Mouse (Mus musculus) liver, embryonic 13.5 days (tissue): ENCODE results near the gene Scn3b. TPM values are rescaled to one million over a fixed set of nuclear protein-coding genes. Genes with fewer than 3 reads are reported as not detected.

Source experiments
- ATAC-seq: fragments of 200-750 bp; cut with Nextera tagmentation; 2 replicates; pipeline ENCODE4 v1.8.0; 2017; ENCODE audit warnings: low read depth, mild to moderate bottlenecking, moderate number of reproducible peaks, moderate library complexity
- DNase-seq: peaks from one replicate; pipeline ENCODE4 v3.0.0; 2022
- H3K27ac ChIP-seq: fragments of 300-500 bp; sonication (generic); 2 replicates; pipeline ENCODE4 v1.5.1; 2015; ENCODE audit warnings: moderate library complexity, mild to moderate bottlenecking, inconsistent platforms
- H3K27me3 ChIP-seq: fragments of 300-500 bp; sonication (generic); 2 replicates; pipeline ENCODE4 v1.6.1; 2015; ENCODE audit warnings: mild to moderate bottlenecking, inconsistent platforms
- H3K36me3 ChIP-seq: fragments of 300-500 bp; sonication (generic); 2 replicates; pipeline ENCODE4 v1.6.1; 2015; ENCODE audit warnings: mild to moderate bottlenecking, inconsistent platforms
- H3K4me1 ChIP-seq: fragments of 300-500 bp; sonication (generic); replicated peaks from 2 replicates; pipeline ENCODE4 v1.6.1; 2015; ENCODE audit warnings: inconsistent platforms
- H3K4me2 ChIP-seq: fragments of 300-500 bp; sonication (generic); 2 replicates; pipeline ENCODE4 v1.6.1; 2015; ENCODE audit warnings: inconsistent platforms, mild to moderate bottlenecking, moderate library complexity
- H3K4me3 ChIP-seq: fragments of 300-500 bp; sonication (generic); replicated peaks from 2 replicates; pipeline ENCODE4 v1.5.1; 2015; ENCODE audit warnings: mild to moderate bottlenecking, inconsistent platforms
- H3K9ac ChIP-seq: fragments of 300-500 bp; sonication (generic); 2 replicates; pipeline ENCODE4 v1.6.1; 2015; ENCODE audit warnings: mild to moderate bottlenecking, inconsistent platforms
- H3K9me3 ChIP-seq: fragments of 300-500 bp; sonication (generic); replicated peaks from 2 replicates; pipeline ENCODE4 v1.6.1; 2016; ENCODE audit warnings: inconsistent platforms
- WGBS: fragments of 180-500 bp; shearing (Covaris S2); methylation state at CpG from one replicate; pipeline ENCODE4 v1.1.7; 2015; ENCODE audit not compliant: insufficient replicate concordance; 5-methylcytosine and 5-hydroxymethylcytosine counted together
- polyA plus RNA-seq: library from polyadenylated mRNA; unstranded; fragments of >200 nt; fragmentation: Nextera tagmentation; extraction: Ambion mirVana; gene quantifications from 2 replicates; pipeline ENCODE4 v1.2.1, GENCODE M21; 2015

Scn3b gene
- polyA plus RNA-seq, 1 experiment from 2014 or later: 0.30 TPM

DNA sequence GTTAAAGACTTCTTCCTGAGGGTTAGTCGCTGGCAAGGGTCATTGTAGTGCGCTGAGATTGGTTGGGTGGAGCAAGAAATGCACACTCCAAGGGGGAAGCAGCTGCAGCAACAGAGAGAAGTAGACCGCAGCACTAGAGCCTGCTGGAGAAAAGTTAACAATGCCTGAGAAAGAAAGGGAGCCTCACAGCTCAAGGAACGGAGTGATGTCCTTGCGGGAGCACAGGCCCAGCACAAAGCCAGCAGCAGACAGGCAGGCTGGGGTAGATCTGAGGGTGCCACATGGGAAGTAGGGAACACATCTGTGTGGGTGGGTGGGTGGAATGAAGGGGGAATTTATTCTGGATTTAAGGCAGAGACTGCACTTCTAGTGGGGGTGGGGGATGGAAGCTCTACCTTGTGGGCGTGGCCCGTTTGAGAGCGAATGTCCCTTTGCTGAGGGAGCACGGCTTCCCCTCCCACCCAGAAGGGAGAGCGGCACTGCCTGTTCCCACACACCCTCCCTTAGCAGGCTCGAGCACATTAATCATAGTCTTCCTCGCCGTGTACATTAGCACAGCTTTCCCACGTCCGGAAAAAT is 27.7 kb upstream of the Scn3b start:
- peaks cover 20% of the 10 kb centered on the region for H3K27me3 ChIP-seq
- H3K4me2 ChIP-seq: peak overlapping the region; percentile 59
- no peaks in the 10 kb centered on the region for H3K4me1 ChIP-seq
- no peak for ATAC-seq
- no peak for DNase-seq
- no peaks in the 10 kb centered on the region for H3K9me3 ChIP-seq
- H3K9ac ChIP-seq: no peak overlapping the region
- WGBS: 2% methylated on average over 15 of the region's 15 CpGs
- no peak overlapping the region for H3K27ac ChIP-seq
- peak overlapping the region; percentile 33 for H3K4me3 ChIP-seq
- H3K36me3 ChIP-seq: no peaks in the 10 kb centered on the region

DNA sequence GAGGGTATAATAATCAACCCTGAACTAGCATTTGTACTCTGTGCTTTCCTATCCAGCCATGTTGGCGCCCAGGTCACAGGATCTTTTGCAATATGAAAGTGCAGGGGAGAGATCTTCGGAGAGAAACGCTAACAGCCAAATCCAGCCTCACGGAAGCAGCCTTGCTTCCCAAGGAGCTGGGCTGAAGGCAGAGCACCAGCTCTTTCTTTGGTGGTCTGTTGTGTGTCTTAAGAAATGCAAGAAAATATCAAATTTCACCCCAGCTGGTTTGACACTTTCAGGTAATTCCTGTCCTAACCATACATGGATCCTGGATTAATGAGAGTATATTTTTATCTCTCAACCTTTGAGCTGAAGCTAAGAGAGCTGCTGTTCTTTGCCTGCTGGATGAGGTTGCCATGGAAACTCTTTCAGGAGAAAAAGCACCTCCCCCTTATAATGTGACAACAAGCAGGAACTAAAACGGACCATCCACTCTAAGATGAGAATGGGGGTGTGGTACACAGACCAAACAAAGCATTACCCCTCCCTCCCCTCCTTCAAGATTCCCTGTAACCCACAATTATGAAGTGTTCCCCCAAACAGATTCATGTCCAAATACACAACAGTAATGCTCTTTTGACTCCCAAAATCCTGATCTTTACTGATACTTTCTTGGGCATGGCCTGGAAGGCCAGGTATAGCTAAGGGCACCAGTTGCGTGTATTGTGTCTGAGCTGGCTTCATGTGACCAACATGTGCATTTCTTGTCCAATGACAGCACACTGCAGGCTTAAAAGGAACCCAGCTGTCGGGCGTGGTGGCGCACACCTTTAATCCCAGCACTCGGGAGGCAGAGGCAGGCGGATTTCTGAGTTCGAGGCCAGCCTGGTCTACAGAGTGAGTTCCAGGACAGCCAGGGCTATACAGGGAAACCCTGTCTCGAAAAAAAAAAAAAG is 26.8 kb upstream of the Scn3b start:
- no peak overlapping the region for H3K27ac ChIP-seq
- 45% methylated on average over 13 of the region's 13 CpGs for WGBS
- ATAC-seq (no peak), DNase-seq (no peak)
- no peaks in the 10 kb centered on the region for H3K9me3 ChIP-seq
- no peak overlapping the region for H3K9ac ChIP-seq
- H3K4me3 ChIP-seq: peak overlapping the region; percentile 33
- H3K4me1 ChIP-seq: no peaks in the 10 kb centered on the region
- H3K36me3 ChIP-seq: no peaks in the 10 kb centered on the region
- peaks cover 20% of the 10 kb centered on the region for H3K27me3 ChIP-seq
- H3K4me2 ChIP-seq: peak overlapping the region; percentile 59

DNA sequence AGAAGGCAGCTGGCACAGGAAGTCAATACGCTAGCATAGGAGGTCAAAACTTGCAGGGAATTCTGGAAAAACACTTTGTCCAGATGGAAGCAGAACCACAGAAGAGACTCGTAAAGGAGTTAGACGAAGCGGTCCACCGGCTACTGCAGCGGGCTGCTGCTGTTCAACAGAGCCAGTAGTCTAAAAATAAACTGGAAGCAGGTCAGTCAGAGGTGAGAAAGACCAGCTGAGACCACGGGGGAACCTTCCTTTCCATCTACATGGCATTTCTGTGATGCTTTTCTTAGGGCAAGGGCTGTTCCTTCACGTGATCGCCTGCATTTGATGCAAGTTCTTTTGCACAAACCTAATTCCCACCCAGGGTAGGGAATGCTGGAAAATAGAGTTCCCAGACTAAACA is 23.6 kb upstream of the Scn3b start:
- Histone ChIP-seq H3K27me3 (peaks cover 12% of the 10 kb centered on the region), H3K4me1 (no peaks in the 10 kb centered on the region), H3K9me3 (0 out of 2 replicates have a peak, but pooled peaks cover 5% of the 10 kb centered on the region), H3K27ac (no peak overlapping the region), H3K4me2 (no peak overlapping the region), H3K9ac (no peak overlapping the region), H3K36me3 (no peaks in the 10 kb centered on the region), H3K4me3 (no peak overlapping the region)
- WGBS: 62% methylated on average over 9 of the region's 9 CpGs
- no peak for ATAC-seq
- no peak for DNase-seq

DNA sequence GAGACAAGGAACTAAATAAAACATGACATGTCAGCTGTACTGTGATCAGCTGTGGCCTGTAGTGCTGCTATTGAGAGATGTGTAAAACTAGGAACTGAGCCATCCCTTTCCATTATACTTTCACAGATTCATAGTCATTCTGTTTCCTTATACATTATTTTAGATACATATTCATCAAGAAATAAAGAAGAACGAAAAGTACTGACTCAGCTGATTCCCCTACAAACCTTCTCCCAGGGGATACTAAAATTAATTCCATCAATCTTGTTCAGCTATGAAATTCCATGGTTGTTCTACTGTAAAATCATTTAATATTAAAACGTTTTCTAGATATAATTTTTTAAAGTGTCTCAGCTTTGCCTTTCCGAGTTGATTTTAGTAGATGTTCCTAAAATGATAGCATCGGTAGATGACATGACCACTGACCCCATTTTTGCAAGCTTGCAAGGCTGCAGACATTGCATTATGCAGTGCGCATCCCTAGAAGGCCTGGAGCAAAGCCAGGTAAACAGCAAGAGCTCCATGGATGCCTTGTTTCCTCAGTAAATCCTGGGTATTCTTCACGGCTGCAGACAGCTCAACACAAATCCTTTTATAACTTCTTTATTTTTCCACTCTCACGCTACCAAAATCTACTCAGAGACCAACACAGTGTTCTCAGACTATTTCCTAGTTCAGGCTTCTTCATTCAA is 22.9 kb upstream of the Scn3b start:
- H3K4me1 ChIP-seq: no peaks in the 10 kb centered on the region
- whole genome bisulfite sequencing: 70% methylated on average over 7 of the region's 7 CpGs
- no peak overlapping the region for H3K27ac ChIP-seq

DNA sequence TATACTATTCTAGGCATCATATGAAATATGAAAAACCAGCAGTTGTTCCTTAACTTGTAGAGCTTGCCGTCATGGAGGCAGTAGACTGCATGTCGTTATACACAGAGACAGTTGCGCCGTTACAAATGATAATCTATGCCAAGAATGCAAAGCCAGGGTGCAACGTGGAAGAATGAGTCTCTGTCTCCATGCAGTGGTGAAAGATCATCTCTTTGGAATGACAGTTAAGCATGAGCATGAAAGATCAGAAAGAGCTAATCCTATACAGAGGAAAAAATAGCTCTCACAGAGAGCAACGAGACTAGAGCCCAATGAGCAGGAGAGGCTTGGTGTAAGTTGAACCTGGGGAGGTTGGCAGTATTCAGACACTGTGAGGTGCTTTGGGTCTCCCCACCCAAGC is 22.3 kb upstream of the Scn3b start:
- Histone ChIP-seq H3K4me1 (no peaks in the 10 kb centered on the region), H3K9me3 (0 out of 2 replicates have a peak, but pooled peaks cover 5% of the 10 kb centered on the region), H3K27me3 (no peaks in the 10 kb centered on the region), H3K9ac (no peak overlapping the region), H3K36me3 (no peaks in the 10 kb centered on the region), H3K4me3 (no peak overlapping the region), H3K27ac (no peak overlapping the region), H3K4me2 (no peak overlapping the region)
- DNase-seq (no peak), ATAC-seq (no peak)
- 75% methylated on average over 6 of the region's 6 CpGs for WGBS

More for the DNA sequence above, 22.9 kb upstream of the Scn3b start:
- H3K9me3 ChIP-seq: 0 out of 2 replicates have a peak, but pooled peaks cover 5% of the 10 kb centered on the region
- ATAC-seq (no peak), DNase-seq (no peak)
- H3K36me3 ChIP-seq: no peaks in the 10 kb centered on the region
- H3K9ac ChIP-seq: no peak overlapping the region
- H3K27me3 ChIP-seq: peaks cover 5% of the 10 kb centered on the region
- no peak overlapping the region for H3K4me2 ChIP-seq
- H3K4me3 ChIP-seq: no peak overlapping the region

DNA sequence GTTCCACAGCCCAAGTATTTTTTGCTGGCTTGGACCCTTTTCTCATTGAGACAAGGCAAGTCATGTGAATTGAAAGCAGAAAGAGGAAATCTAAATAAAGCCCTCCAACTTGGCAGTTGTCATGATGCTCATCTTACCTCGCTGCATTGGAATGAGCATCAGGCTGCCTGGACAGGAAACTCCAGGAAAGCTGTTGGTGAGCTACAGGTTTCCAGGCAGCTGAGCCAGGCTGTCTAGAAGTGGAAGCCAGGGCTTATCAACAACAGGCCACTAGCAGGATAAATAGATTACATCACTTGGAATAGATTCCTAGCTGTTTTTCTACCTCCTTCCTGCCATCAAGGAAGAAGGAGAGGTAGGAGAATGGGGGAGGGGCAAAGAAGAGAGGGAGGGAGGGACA is 19.9 kb upstream of the Scn3b start:
- no peak for ATAC-seq
- Histone ChIP-seq H3K9me3 (0 out of 2 replicates have a peak, but pooled peaks cover 5% of the 10 kb centered on the region), H3K27ac (no peak overlapping the region), H3K4me1 (no peaks in the 10 kb centered on the region), H3K36me3 (no peaks in the 10 kb centered on the region), H3K27me3 (no peaks in the 10 kb centered on the region), H3K9ac (no peak overlapping the region), H3K4me2 (no peak overlapping the region), H3K4me3 (no peak overlapping the region)
- 27% methylated on average over 1 of the region's 1 CpGs for whole genome bisulfite sequencing
- no peak for DNase-seq

DNA sequence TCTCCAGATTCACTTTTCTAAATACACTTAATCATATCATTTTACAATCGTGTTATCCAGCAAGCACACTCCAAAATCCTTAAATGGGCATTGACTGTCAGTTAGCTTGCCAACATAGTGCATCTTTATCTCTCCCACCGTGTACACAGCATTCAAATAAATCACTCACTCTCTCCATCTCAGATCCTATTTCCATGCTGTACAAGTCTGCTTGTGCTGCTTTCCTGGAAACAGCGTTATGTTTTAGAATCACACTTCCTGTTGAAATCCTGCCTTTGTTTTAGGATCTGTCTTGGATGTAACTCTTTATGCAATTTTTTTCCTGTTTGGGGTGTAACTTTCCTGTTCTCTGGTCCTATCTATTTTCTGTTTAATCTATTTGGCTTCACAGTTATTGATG is 16.6 kb upstream of the Scn3b start:
- Histone ChIP-seq H3K27me3 (no peaks in the 10 kb centered on the region), H3K4me1 (no peaks in the 10 kb centered on the region), H3K27ac (no peak overlapping the region), H3K4me2 (no peak overlapping the region), H3K36me3 (no peaks in the 10 kb centered on the region), H3K9me3 (0 out of 2 replicates have a peak, but pooled peaks cover 5% of the 10 kb centered on the region), H3K9ac (no peak overlapping the region), H3K4me3 (no peak overlapping the region)
- ATAC-seq (no peak), DNase-seq (no peak)
- 28% methylated on average over 3 of the region's 3 CpGs for WGBS

DNA sequence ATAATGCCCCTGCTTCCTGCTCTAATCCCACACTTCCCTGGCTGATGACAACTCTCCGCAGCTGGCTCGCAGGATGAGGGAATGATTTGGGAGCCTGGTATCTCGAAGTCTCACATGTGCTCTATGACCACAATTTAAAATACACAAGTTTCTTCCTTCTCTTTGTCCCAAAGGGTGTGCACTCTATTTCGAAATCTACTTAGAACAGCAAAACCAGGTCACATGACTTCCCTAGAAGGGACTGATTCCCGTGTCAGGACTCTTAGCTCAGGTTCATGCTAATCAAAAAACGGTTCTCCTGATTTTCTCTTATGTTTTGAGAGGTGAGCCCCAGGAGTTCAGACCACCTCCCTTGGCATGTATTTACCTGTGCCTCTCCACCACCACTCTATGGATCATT is 5.1 kb upstream of the Scn3b start:
- peaks cover 11% of the 10 kb centered on the region for H3K27me3 ChIP-seq
- WGBS: 24% methylated on average over 6 of the region's 6 CpGs
- H3K27ac ChIP-seq: no peak overlapping the region
- H3K9ac ChIP-seq: no peak overlapping the region
- DNase-seq (no peak), ATAC-seq (no peak)
- no peaks in the 10 kb centered on the region for H3K4me1 ChIP-seq
- no peak overlapping the region for H3K4me3 ChIP-seq
- H3K4me2 ChIP-seq: no peak overlapping the region
- no peaks in the 10 kb centered on the region for H3K36me3 ChIP-seq
- no peaks in the 10 kb centered on the region for H3K9me3 ChIP-seq

DNA sequence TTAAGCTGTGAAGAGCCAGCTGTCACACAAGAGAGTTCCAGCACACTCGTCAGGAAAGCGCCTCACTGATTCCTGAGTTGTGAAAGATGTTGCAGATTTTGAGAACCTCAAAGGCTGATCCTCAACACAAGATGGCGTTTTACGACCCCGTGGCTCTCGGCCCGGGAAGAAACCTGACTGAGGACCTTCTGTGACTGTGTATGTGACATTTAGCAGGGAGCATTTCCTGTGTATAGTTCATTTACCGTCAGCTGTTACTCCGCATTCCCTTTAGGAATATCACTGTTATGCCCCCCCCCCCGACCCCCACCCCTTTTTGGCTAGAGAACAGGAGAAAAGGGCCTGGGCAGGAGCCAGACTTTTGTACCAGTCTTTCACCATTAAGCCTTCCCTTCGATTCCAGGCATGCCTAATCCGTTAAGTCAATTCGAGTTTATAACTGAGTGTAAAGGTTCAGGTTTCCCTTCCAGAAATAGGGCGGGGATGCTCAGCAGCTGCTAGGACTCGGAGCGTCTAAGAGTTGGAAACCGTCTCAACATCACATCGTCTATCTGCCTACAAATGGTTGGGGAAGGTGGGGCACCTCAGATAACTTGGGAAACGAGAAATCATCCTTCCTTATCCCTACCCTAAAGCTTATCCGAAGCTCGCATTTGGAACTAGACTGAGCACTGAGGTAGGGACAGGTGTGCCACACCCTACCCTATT is 823 bp upstream of the Scn3b start:
- H3K9me3 ChIP-seq: no peaks in the 10 kb centered on the region
- H3K4me1 ChIP-seq: peaks cover 3% of the 10 kb centered on the region; the same call in 1 of the 2 replicates
- no peak for DNase-seq
- peaks cover 23% of the 10 kb centered on the region for H3K27me3 ChIP-seq
- H3K4me2 ChIP-seq: no peak overlapping the region; the same call in 1 of the 2 replicates
- ATAC-seq: no peak
- WGBS: 21% methylated on average over 20 of the region's 21 CpGs
- H3K9ac ChIP-seq: no peak overlapping the region
- H3K36me3 ChIP-seq: no peaks in the 10 kb centered on the region
- no peak overlapping the region for H3K4me3 ChIP-seq
- H3K27ac ChIP-seq: no peak overlapping the region

DNA sequence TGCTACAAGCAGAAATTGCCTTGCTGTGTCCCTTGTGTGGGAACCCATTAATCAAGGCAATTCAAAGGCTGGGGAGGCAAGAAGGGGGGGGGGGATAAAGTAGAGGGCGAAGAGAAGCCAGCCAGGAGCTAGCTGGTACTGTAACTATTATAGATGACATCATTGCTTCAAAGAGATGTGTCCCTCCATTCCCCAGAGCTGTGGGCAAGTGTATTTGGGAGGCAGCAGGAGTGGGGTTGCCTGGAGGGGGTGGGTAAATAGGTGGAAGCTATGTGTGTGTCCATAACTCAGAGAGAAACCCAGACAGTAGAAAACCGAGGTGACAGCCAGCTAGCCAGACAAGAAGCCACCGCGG is 292 bp upstream of the Scn3b start:
- Histone ChIP-seq H3K27me3 (peaks cover 23% of the 10 kb centered on the region), H3K9me3 (no peaks in the 10 kb centered on the region), H3K27ac (no peak overlapping the region), H3K9ac (no peak overlapping the region), H3K36me3 (no peaks in the 10 kb centered on the region), H3K4me1 (peaks cover 3% of the 10 kb centered on the region; the same call in 1 of the 2 replicates), H3K4me3 (peak overlapping the region; percentile 32; the same call in 1 of the 2 replicates), H3K4me2 (peak overlapping the region; percentile 57)
- ATAC-seq: no peak
- no peak for DNase-seq
- WGBS: 4% methylated on average over 4 of the region's 4 CpGs

DNA sequence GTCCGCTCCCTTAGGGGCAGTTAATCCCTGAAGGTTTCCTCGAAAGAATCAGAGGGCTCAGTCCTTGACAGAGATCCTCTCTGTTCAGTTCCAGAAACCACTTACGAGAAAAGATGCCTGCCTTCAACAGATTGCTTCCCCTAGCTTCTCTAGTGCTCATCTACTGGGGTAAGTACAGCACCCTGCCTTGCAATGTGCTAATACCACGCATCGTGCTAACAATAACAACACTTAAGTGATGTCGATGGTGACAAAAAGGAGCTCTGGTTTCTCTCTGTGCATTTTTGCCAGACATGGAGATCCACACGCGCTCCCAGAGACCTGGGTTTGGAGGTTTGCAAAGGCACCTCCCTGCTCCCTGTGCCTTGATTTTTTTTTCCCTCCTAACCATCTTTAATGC is 863 bp downstream of the Scn3b start:
- DNase-seq (no peak), ATAC-seq (no peak)
- Histone ChIP-seq H3K4me3 (no peak overlapping the region), H3K9ac (no peak overlapping the region), H3K4me2 (no peak overlapping the region), H3K27me3 (peaks cover 23% of the 10 kb centered on the region), H3K27ac (no peak overlapping the region), H3K9me3 (no peaks in the 10 kb centered on the region), H3K36me3 (no peaks in the 10 kb centered on the region), H3K4me1 (peaks cover 3% of the 10 kb centered on the region; the same call in 1 of the 2 replicates)
- 25% methylated on average over 8 of the region's 8 CpGs for WGBS
